Mouse (Mus musculus) MEL (cell line): ENCODE results near the gene Gm10639. TPM values are rescaled to one million over a fixed set of nuclear protein-coding genes. Genes with fewer than 3 reads are reported as not detected.
"Not testable (repeated sequence)": the region's sequence is repeated elsewhere in the genome, so short reads cannot be mapped to it uniquely, and the experiment has no call there.

Experiments used
- DNase-seq: peaks from one replicate; pipeline ENCODE4 v3.0.0; 2011; ENCODE audit warnings: low read depth, low spot score
- H3K27ac ChIP-seq: 2 replicates; pipeline ENCODE4 v1.5.1; 2012; ENCODE audit warnings: low read depth, mild to moderate bottlenecking, control low read depth, low read length, moderate library complexity; ENCODE audit not compliant: control insufficient read depth
- H3K27me3 ChIP-seq, 2 experiments: fragments of 150-350 bp in 1 of 2; sonication (generic) in 1 of 2; 2 replicates each; pipeline ENCODE4 v1.6.1; 2012; ENCODE audit warnings: low read length in 2 of 2, mild to moderate bottlenecking in 2 of 2, improper control_type of control experiment in 1 of 2, moderate library complexity in 1 of 2; ENCODE audit not compliant: insufficient read depth in 2 of 2, control insufficient read depth in 1 of 2
- H3K36me3 ChIP-seq, 2 experiments: 2 replicates each; pipeline ENCODE4 v1.6.1; 2012 to 2014; ENCODE audit warnings: low read length in 2 of 2, improper control_type of control experiment in 1 of 2, inconsistent platforms in 1 of 2, mild to moderate bottlenecking in 1 of 2; ENCODE audit not compliant: insufficient read depth in 2 of 2, control insufficient read depth in 1 of 2
- H3K4me1 ChIP-seq, 2 experiments: fragments of 150-350 bp in 1 of 2; sonication (generic) in 1 of 2; 2 replicates each; pipeline ENCODE4 v1.6.1; 2012; ENCODE audit warnings: low read length in 2 of 2, improper control_type of control experiment in 1 of 2, mild to moderate bottlenecking in 1 of 2; ENCODE audit not compliant: insufficient read depth in 2 of 2, control insufficient read depth in 1 of 2
- H3K4me3 ChIP-seq, 2 experiments: fragments of 150-350 bp in 1 of 2; sonication (generic) in 1 of 2; 2 replicates each; pipeline ENCODE4 v1.5.1; 2012; ENCODE audit warnings: low read depth in 2 of 2, low read length in 2 of 2, mild to moderate bottlenecking in 2 of 2, moderate library complexity in 2 of 2, control low read depth in 1 of 2, improper control_type of control experiment in 1 of 2; ENCODE audit not compliant: control insufficient read depth in 1 of 2, insufficient read depth in 1 of 2
- H3K79me2 ChIP-seq: 2 replicates; pipeline ENCODE4 v1.6.1; 2012; ENCODE audit warnings: mild to moderate bottlenecking, low read length, moderate library complexity; ENCODE audit not compliant: control insufficient read depth, poor library complexity, insufficient read depth
- H3K9ac ChIP-seq: 2 replicates; pipeline ENCODE4 v1.6.1; 2012; ENCODE audit warnings: low read depth, mild to moderate bottlenecking, control low read depth, low read length, moderate library complexity; ENCODE audit not compliant: control insufficient read depth, poor library complexity, severe bottlenecking
- H3K9me3 ChIP-seq: fragments of 150-350 bp; sonication (generic); replicated peaks from 2 replicates; pipeline ENCODE4 v1.6.1; 2012; ENCODE audit warnings: mild to moderate bottlenecking, low read length, improper control_type of control experiment, moderate library complexity; ENCODE audit not compliant: insufficient read depth
- CTCF ChIP-seq, 3 experiments: IDR thresholded peaks in 2 of 3; conservative IDR thresholded peaks in 1 of 3; 2 replicates each; pipeline ENCODE4 v1.5.1; 2011 to 2012; ENCODE audit warnings: low read length in 3 of 3, low read depth in 2 of 3, mild to moderate bottlenecking in 2 of 3, improper control_type of control experiment in 1 of 3, inconsistent platforms in 1 of 3, mixed read lengths in 1 of 3, moderate library complexity in 1 of 3; ENCODE audit not compliant: control insufficient read depth in 1 of 3, insufficient read depth in 1 of 3, poor library complexity in 1 of 3, severe bottlenecking in 1 of 3
- HCFC1 ChIP-seq: IDR thresholded peaks from 2 replicates; pipeline ENCODE4 v1.6.1; 2012; ENCODE audit warnings: low read depth, mild to moderate bottlenecking, inconsistent platforms, low read length, improper control_type of control experiment, moderate library complexity
- RAD21 ChIP-seq: IDR thresholded peaks from 2 replicates; pipeline ENCODE4 v1.6.1; 2011; ENCODE audit warnings: mild to moderate bottlenecking, low read depth, low read length, improper control_type of control experiment
- SMC3 ChIP-seq: IDR thresholded peaks from 2 replicates; pipeline ENCODE4 v1.6.1; 2011; ENCODE audit warnings: low read depth, low read length, improper control_type of control experiment
- USF1 ChIP-seq: IDR thresholded peaks from 2 replicates; pipeline ENCODE4 v1.6.1; 2014; ENCODE audit warnings: low read depth, mild to moderate bottlenecking, inconsistent platforms, low read length, improper control_type of control experiment, moderate library complexity
- polyA plus RNA-seq, 2 experiments: library from polyadenylated mRNA; stranded (reverse) in 1 of 2; unstranded in 1 of 2; fragments of >175 nt in 1 of 2; fragments of >200 nt in 1 of 2; gene quantifications; 2 replicates each; pipeline versions ENCODE4 v1.2.1 to v1.2.4; 2012; ENCODE audit warnings: low replicate concordance in 2 of 2, low read depth in 1 of 2; ENCODE audit not compliant: insufficient read length in 2 of 2, insufficient read depth in 1 of 2, missing spikeins in 1 of 2
- total RNA-seq: library from RNA; depleted of rRNA; stranded (reverse); fragments of 300-350 nt; gene quantifications from 2 replicates; pipeline ENCODE4 v1.2.3, GENCODE M21; 2012

Gene Gm10639
- total and polyA plus RNA-seq, 3 experiments = not detected

DNA sequence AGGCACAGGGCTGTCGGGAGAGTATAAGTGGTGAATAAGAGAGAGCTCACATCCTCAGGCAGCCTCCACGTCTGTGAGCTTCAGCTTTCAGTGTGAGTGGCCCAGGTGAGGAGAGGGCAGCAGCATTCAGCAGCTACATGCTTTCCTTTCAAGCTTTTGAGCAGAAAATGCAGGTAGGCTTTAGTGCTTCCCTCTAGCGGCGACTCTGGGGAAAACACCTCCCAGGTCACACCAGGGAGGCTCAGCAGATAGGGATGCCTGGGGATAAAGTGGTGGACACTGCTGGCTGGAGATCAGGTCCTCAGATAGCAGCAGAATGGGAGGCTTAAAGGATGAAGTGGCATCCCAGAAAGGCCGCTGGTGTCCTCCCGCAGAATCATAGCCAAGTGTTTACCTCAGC is 6.4 kb downstream of the Gm10639 start:
- peak; percentile 59 for DNase-seq
- not testable (repeated sequence) for H3K4me3 ChIP-seq, H3K36me3 ChIP-seq, H3K9me3 ChIP-seq, H3K27me3 ChIP-seq, H3K4me1 ChIP-seq, H3K9ac ChIP-seq, H3K27ac ChIP-seq
- peak; percentile 56 for TF ChIP-seq SMC3
- peak; percentile 67 to 78 (median 70) for TF ChIP-seq CTCF (IDR thresholded peaks at IDR 0.05 in 2 of 3, conservative IDR thresholded peaks at IDR 0.05 in 1 of 3; ENCODE audit: control insufficient read depth in 1 of 3, insufficient read depth in 1 of 3, low read depth in 2 of 3, low read length in 3 of 3, poor library complexity in 1 of 3, severe bottlenecking in 1 of 3)
- TF ChIP-seq RAD21 = peak; percentile 33
- TF ChIP-seq, all 39 proteins: peak for 3; not testable (repeated sequence) for 36
- H3K79me2 ChIP-seq = not testable (repeated sequence)

- Histone ChIP-seq H3K9me3 (no peaks in the 10 kb centered on the region), H3K27ac (no peak overlapping the region), H3K36me3 (no peaks in the 10 kb centered on the region), H3K27me3 (no peaks in the 10 kb centered on the region), H3K79me2 (no peaks in the 10 kb centered on the region), H3K9ac (no peak overlapping the region), H3K4me1 (peaks cover 0 to 2% of the 10 kb centered on the region in 2 experiments; a peak in 2 of 4 replicates), H3K4me3 (no peak overlapping the region)
- no peak for DNase-seq
- TF ChIP-seq USF1 = peak; percentile 30; the same call in 1 of the 2 replicates
- no peak for TF ChIP-seq HCFC1
Measured at GRCm38 (mm10) chr9:78298232-78298631, 8.5 kb downstream of the Gm10639 start.

DNA sequence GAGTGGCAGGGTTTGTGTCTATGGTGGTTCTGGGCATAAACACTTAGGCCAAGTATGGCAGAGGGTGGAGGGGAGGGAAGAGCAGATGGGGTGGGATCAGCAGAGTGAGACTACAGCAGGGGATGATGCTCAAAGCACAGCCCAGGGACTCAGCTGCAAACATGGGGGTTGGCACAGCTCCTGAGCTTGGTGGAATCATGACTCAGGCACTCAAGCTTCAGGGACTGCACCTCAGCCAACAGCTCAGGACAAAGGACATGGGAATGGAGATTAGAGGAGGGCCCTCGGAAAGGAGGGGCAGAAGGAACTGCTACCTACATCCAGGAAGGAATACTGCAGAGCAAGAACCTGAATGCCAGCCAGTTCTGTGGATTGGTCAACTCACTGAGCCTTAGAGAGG is 9.4 kb downstream of the Gm10639 start:
- H3K36me3 ChIP-seq, H3K79me2 ChIP-seq, H3K4me1 ChIP-seq, H3K4me3 ChIP-seq, H3K27ac ChIP-seq, H3K27me3 ChIP-seq, H3K9ac ChIP-seq, DNase-seq, H3K9me3 ChIP-seq: not testable (repeated sequence)

- not testable (repeated sequence) for H3K4me3 ChIP-seq, H3K9ac ChIP-seq, H3K79me2 ChIP-seq, H3K4me1 ChIP-seq, H3K36me3 ChIP-seq, H3K27ac ChIP-seq, H3K27me3 ChIP-seq, H3K9me3 ChIP-seq
- peak; percentile 58 for DNase-seq
Measured at GRCm38 (mm10) chr9:78308122-78308521, 18.4 kb downstream of the Gm10639 start.
